Mouse (Mus musculus): ENCODE data around the gene Itgb7. TPM values are rescaled to one million over a fixed set of nuclear protein-coding genes. Genes with fewer than 3 reads are reported as not detected.

The Itgb7 gene
- total and polyA plus RNA-seq, 3 experiments = 22.1 to 83.5 (median 26.6) TPM

GRCm38 (mm10) chr15:102186239-102186638 lies 45.5 kb downstream of the Itgb7 start:
- no peak for DNase-seq (ENCODE audit: low spot score)

GRCm38 (mm10) chr15:102183076-102183475 lies 48.7 kb downstream of the Itgb7 start:
- no peak for ATAC-seq (ENCODE audit: extremely low read depth, insufficient number of reproducible peaks, low FRiP score, poor library complexity, severe bottlenecking)
- Histone ChIP-seq H3K36me3 (replicated peaks) (peaks cover 5% of the 10 kb centered on the region), H3K4me3 (ENCODE audit: low read depth, low read length) (no peak overlapping the region), H3K4me1 (ENCODE audit: insufficient read depth, low read depth, low read length) (peaks cover 14% of the 10 kb centered on the region), H3K27me3 (ENCODE audit: insufficient read depth, low read length) (peaks cover 11% of the 10 kb centered on the region; the same call in 1 of the 2 replicates), H3K9me3 (replicated peaks) (no peaks in the 10 kb centered on the region)
- no peak for DNase-seq (ENCODE audit: low spot score)
- no peak for TF ChIP-seq POLR2AphosphoS5 (IDR thresholded peaks at IDR 0.05; ENCODE audit: insufficient replicate concordance, low read depth, low read length)
- TF ChIP-seq GATA2 (IDR thresholded peaks at IDR 0.05; ENCODE audit: borderline replicate concordance, low read depth, low read length) = no peak
- no peak for TF ChIP-seq GATA1 (IDR thresholded peaks at IDR 0.05; ENCODE audit: borderline replicate concordance, low read length)
- TF ChIP-seq TAL1 (conservative IDR thresholded peaks at IDR 0.05; ENCODE audit: low read depth, low read length) = no peak
- TF ChIP-seq CTCF (IDR thresholded peaks at IDR 0.05; ENCODE audit: low read depth, low read length) = no peak

More at GRCm38 (mm10) chr15:102186239-102186638, 45.5 kb downstream of the Itgb7 start:
- peaks cover 10% of the 10 kb centered on the region for H3K4me1 ChIP-seq (ENCODE audit: insufficient read depth, low read depth, low read length)
- TF ChIP-seq POLR2AphosphoS5 (IDR thresholded peaks at IDR 0.05; ENCODE audit: insufficient replicate concordance, low read depth, low read length) (no peak), GATA2 (IDR thresholded peaks at IDR 0.05; ENCODE audit: borderline replicate concordance, low read depth, low read length) (no peak), CTCF (IDR thresholded peaks at IDR 0.05; ENCODE audit: low read depth, low read length) (no peak), TAL1 (conservative IDR thresholded peaks at IDR 0.05; ENCODE audit: low read depth, low read length) (no peak), GATA1 (IDR thresholded peaks at IDR 0.05; ENCODE audit: borderline replicate concordance, low read length) (no peak)
- ATAC-seq (ENCODE audit: extremely low read depth, insufficient number of reproducible peaks, low FRiP score, poor library complexity, severe bottlenecking) = no peak
- H3K9me3 ChIP-seq (replicated peaks) = no peaks in the 10 kb centered on the region
- H3K4me3 ChIP-seq (ENCODE audit: low read depth, low read length) = no peak overlapping the region
- H3K27me3 ChIP-seq (ENCODE audit: insufficient read depth, low read length) = peaks cover 8% of the 10 kb centered on the region; the same call in 1 of the 2 replicates
- no peaks in the 10 kb centered on the region for H3K36me3 ChIP-seq (replicated peaks)

- TF ChIP-seq CTCF (IDR thresholded peaks at IDR 0.05; ENCODE audit: low read depth, low read length) = no peak
- TF ChIP-seq POLR2AphosphoS5 (IDR thresholded peaks at IDR 0.05; ENCODE audit: insufficient replicate concordance, low read depth, low read length) = no peak
- no peak for TF ChIP-seq TAL1 (conservative IDR thresholded peaks at IDR 0.05; ENCODE audit: low read depth, low read length)
- no peak for TF ChIP-seq GATA1 (IDR thresholded peaks at IDR 0.05; ENCODE audit: borderline replicate concordance, low read length)
- TF ChIP-seq GATA2 (IDR thresholded peaks at IDR 0.05; ENCODE audit: borderline replicate concordance, low read depth, low read length) = no peak
- peaks cover 31% of the 10 kb centered on the region for H3K4me1 ChIP-seq (ENCODE audit: insufficient read depth, low read depth, low read length)
- H3K27me3 ChIP-seq (ENCODE audit: insufficient read depth, low read length) = peaks cover 11% of the 10 kb centered on the region; the same call in 1 of the 2 replicates
- no peak for DNase-seq (ENCODE audit: low spot score)
- ATAC-seq (ENCODE audit: extremely low read depth, insufficient number of reproducible peaks, low FRiP score, poor library complexity, severe bottlenecking) = no peak
- no peak overlapping the region for H3K4me3 ChIP-seq (ENCODE audit: low read depth, low read length)
- H3K36me3 ChIP-seq (replicated peaks) = peaks cover 5% of the 10 kb centered on the region
- H3K9me3 ChIP-seq (replicated peaks) = no peaks in the 10 kb centered on the region
Observed at GRCm38 (mm10) chr15:102179924-102180323, 51.8 kb downstream of the Itgb7 start.

GRCm38 (mm10) chr15:102179106-102179505 lies 52.6 kb downstream of the Itgb7 start:
- TF ChIP-seq GATA1 (IDR thresholded peaks at IDR 0.05; ENCODE audit: borderline replicate concordance, low read length) = no peak
- TF ChIP-seq TAL1 (conservative IDR thresholded peaks at IDR 0.05; ENCODE audit: low read depth, low read length) = no peak
- no peak for TF ChIP-seq POLR2AphosphoS5 (IDR thresholded peaks at IDR 0.05; ENCODE audit: insufficient replicate concordance, low read depth, low read length)
- TF ChIP-seq GATA2 (IDR thresholded peaks at IDR 0.05; ENCODE audit: borderline replicate concordance, low read depth, low read length) = no peak
- TF ChIP-seq CTCF (IDR thresholded peaks at IDR 0.05; ENCODE audit: low read depth, low read length) = no peak
- Histone ChIP-seq H3K4me1 (ENCODE audit: insufficient read depth, low read depth, low read length) (peaks cover 31% of the 10 kb centered on the region), H3K9me3 (replicated peaks) (no peaks in the 10 kb centered on the region), H3K36me3 (replicated peaks) (peaks cover 5% of the 10 kb centered on the region), H3K4me3 (ENCODE audit: low read depth, low read length) (no peak overlapping the region), H3K27me3 (ENCODE audit: insufficient read depth, low read length) (peaks cover 11% of the 10 kb centered on the region; the same call in 1 of the 2 replicates)
- DNase-seq (ENCODE audit: low spot score) = no peak
- ATAC-seq (ENCODE audit: extremely low read depth, insufficient number of reproducible peaks, low FRiP score, poor library complexity, severe bottlenecking) = no peak

GRCm38 (mm10) chr15:102178279-102178678 lies 53.5 kb downstream of the Itgb7 start:
- Histone ChIP-seq H3K27me3 (ENCODE audit: insufficient read depth, low read length) (peaks cover 11% of the 10 kb centered on the region; the same call in 1 of the 2 replicates), H3K4me3 (ENCODE audit: low read depth, low read length) (no peak overlapping the region), H3K36me3 (replicated peaks) (peaks cover 5% of the 10 kb centered on the region), H3K4me1 (ENCODE audit: insufficient read depth, low read depth, low read length) (peaks cover 29% of the 10 kb centered on the region), H3K9me3 (replicated peaks) (no peaks in the 10 kb centered on the region)
- no peak for ATAC-seq (ENCODE audit: extremely low read depth, insufficient number of reproducible peaks, low FRiP score, poor library complexity, severe bottlenecking)
- TF ChIP-seq TAL1 (conservative IDR thresholded peaks at IDR 0.05; ENCODE audit: low read depth, low read length) (no peak), CTCF (IDR thresholded peaks at IDR 0.05; ENCODE audit: low read depth, low read length) (peak; percentile 93)
- DNase-seq (ENCODE audit: low spot score) = peak; percentile 68

GRCm38 (mm10) chr15:102177417-102177816 lies 54.3 kb downstream of the Itgb7 start:
- H3K4me1 ChIP-seq (ENCODE audit: insufficient read depth, low read depth, low read length) = peaks cover 29% of the 10 kb centered on the region
- no peak for ATAC-seq (ENCODE audit: extremely low read depth, insufficient number of reproducible peaks, low FRiP score, poor library complexity, severe bottlenecking)
- TF ChIP-seq GATA1 (IDR thresholded peaks at IDR 0.05; ENCODE audit: borderline replicate concordance, low read length) (no peak), TAL1 (conservative IDR thresholded peaks at IDR 0.05; ENCODE audit: low read depth, low read length) (no peak), POLR2AphosphoS5 (IDR thresholded peaks at IDR 0.05; ENCODE audit: insufficient replicate concordance, low read depth, low read length) (no peak), CTCF (IDR thresholded peaks at IDR 0.05; ENCODE audit: low read depth, low read length) (no peak), GATA2 (IDR thresholded peaks at IDR 0.05; ENCODE audit: borderline replicate concordance, low read depth, low read length) (no peak)
- no peaks in the 10 kb centered on the region for H3K9me3 ChIP-seq (replicated peaks)
- DNase-seq (ENCODE audit: low spot score) = no peak
- no peak overlapping the region for H3K4me3 ChIP-seq (ENCODE audit: low read depth, low read length)
- peaks cover 5% of the 10 kb centered on the region for H3K36me3 ChIP-seq (replicated peaks)
- peaks cover 11% of the 10 kb centered on the region; the same call in 1 of the 2 replicates for H3K27me3 ChIP-seq (ENCODE audit: insufficient read depth, low read length)
